Mouse (Mus musculus): ENCODE data around the gene Prkce.

Prkce gene

GRCm38 (mm10) chr17:86225488-86226186 is 58.1 kb downstream of the Prkce start:
- no peak for DNase-seq

- DNase-seq, result no peak
Measured at GRCm38 (mm10) chr17:86226198-86226597, 58.6 kb downstream of the Prkce start.

DNA sequence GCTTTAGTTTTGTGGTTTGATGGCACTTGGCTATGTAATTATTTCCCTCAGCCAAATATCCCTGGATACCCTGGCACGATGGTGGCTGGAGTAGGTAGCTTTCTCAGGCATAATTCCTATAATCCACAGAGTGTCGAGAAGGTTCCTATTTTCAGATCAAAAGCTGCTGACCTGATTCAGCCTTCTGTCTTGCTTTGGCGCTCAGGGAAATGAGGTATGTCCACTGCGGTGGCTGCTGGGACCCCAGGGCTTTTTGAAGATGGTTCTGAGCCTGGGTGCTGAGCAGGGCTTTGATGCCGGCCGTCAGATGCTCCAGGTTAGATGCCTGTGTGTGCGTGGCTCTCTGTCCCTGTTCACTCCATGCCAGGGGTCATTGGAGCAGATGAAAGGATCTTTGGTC is 59.0 kb downstream of the Prkce start:
- DNase-seq, result no peak

- DNase-seq, result no peak
Measured at GRCm38 (mm10) chr17:86227389-86227788, 59.8 kb downstream of the Prkce start.

DNA sequence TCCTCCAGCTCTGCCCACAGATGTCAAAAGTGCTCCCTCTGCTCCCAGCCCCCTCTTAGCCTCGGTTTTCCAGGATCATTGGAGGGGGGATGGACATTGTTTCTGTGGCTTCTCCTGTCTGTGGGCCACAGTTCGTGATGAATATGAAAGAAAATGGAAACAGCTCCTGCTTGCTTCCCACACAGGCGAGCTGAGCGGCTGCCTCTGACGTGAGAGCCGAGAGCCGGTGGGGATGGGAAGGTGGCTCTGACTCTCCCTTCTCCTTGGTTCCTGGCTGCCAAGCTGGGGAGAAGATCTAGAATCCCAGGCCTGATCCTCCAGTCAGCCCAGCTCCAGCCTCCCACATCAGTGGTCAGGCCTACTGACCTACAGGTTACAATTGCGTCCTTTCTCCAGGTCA is 61.3 kb downstream of the Prkce start:
- no peak for DNase-seq

GRCm38 (mm10) chr17:86230141-86230633 is 62.6 kb downstream of the Prkce start:
- DNase-seq, result no peak

GRCm38 (mm10) chr17:86231741-86232179 is 64.2 kb downstream of the Prkce start:
- DNase-seq, result peak; percentile 41

DNA sequence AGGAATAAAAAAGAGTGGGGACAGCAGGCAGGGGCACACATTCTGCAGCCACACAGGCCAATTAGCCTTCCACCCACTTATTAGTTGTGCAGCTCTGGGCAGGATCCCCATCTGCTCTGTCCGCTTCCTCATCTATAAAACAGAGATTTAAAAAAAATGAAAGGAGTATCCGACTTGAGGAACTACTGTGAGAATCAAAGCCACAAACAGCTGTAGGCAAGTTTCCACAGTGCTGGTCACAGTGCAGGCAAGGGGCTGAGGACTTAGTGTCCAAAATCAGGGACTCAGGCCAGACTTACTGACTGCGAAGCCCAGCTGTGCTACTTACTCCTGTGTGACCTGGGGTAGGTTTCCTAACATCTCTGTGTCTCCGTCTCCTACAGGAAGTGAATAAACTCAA is 64.7 kb downstream of the Prkce start:
- DNase-seq, result no peak

- no peak for DNase-seq
Measured at GRCm38 (mm10) chr17:86234587-86235150, 67.1 kb downstream of the Prkce start.

- DNase-seq, result no peak
Measured at GRCm38 (mm10) chr17:86236026-86236712, 68.6 kb downstream of the Prkce start.

- peak; percentile 60 for DNase-seq
Measured at GRCm38 (mm10) chr17:86236861-86237763, 69.5 kb downstream of the Prkce start.

DNA sequence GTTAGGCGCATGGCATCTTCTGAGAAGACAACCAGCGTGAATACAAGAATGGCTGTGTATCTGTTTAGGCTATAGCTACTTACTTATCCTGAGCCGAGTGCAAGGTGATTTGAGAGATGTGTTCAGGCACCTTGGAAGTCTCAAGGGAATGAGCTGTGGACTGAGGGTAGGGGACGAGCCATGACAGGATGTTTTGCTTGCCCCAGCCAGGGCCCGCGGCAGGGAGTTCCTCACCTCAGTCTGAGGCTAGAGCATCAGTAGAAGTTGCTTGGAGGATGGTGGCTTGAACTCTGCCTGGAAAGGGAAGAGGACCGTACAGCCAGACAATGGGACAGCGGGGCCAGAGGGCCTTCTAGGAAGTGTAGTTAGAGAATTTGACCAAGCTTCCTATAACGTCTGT is 74.7 kb downstream of the Prkce start:
- no peak for DNase-seq

- DNase-seq, result no peak
Measured at GRCm38 (mm10) chr17:86243109-86243527, 75.5 kb downstream of the Prkce start.

- no peak for DNase-seq
Measured at GRCm38 (mm10) chr17:86244397-86244796, 76.8 kb downstream of the Prkce start.

DNA sequence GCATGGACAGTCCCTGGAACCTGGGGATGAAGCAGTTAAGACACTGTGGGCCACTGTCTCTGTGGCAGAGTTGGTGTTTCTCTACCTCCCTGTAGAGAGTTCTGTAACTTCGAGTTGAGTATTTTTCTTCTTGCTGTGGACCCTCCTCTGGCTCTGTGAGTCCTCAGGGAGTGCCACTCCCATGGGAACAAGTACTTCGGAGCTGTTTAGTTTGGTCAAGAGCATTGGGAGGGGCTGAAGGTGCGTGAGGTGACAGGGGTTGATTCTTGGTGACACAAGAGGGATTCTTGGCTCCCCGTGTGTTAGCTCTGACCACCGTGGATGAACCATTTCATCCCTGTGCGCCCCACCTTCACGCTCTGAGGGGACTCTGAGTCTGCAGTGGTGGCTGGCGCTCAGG is 81.2 kb downstream of the Prkce start:
- no peak for DNase-seq

- no peak for DNase-seq
Measured at GRCm38 (mm10) chr17:86249499-86250405, 82.2 kb downstream of the Prkce start.

DNA sequence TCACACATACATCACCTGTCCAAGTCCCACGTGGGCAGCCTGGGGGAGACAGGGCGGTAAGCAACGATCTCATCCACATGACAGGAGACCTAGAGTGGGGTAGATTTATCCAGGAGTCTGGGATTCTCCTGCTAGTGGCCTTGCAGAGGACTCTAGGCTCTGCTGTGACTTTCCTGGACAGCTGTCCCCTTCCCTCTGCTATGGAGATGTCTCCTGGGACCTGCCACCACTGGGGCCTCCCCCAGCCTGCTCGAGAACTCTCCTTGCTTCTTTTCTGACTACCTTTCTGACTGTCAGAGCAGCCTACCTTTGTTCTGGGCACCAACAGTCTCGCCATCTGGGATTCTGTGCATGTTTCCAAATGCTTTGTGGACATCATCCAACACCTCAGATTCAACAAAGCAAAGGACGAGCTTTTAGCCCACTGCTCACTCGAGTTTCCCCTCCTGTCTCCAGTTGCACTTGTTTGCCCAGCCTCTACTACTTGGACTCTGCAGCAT is 82.9 kb downstream of the Prkce start:
- no peak for DNase-seq

- no peak for DNase-seq
Measured at GRCm38 (mm10) chr17:86253884-86254283, 86.3 kb downstream of the Prkce start.

GRCm38 (mm10) chr17:86254285-86254684 is 86.7 kb downstream of the Prkce start:
- DNase-seq, result no peak

DNA sequence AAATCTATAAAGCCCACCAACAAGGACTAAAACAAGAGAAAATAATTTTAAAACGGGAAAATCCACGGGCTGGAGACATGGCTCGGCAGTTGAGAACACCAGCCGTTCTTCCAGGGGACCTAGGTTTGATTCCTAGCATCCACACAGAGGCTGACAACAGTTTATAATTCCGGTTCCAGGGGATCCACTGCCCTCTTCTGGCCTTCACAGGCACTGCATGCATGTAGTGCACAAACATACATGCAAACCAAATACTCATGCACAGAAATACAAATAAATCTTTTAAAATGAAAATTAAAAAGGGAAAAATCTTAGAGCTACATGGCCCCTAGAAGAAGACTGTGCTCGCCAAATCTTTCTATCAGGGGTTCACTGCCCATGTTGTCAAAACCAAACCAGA is 87.4 kb downstream of the Prkce start:
- no peak for DNase-seq

DNA sequence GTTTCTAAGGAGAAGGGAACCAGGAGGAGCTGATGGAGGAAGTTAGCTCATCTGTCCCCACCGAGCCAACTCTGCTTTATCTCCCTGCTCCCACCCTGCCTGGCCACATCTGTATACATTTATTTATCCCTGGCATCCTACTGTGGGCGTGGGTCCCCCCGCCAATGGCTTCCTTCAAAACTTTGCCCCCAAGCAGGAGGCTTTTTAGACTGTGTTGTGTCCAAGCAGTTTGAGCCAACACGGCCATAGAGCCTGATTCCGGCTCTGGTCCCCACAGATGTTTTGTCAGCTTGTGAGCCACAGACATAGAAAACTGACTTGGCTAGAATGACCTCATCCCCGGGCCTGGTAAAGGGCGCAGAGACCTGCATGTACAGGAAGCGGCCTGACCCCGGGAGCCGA is 89.1 kb downstream of the Prkce start:
- DNase-seq, result peak; percentile 39

DNA sequence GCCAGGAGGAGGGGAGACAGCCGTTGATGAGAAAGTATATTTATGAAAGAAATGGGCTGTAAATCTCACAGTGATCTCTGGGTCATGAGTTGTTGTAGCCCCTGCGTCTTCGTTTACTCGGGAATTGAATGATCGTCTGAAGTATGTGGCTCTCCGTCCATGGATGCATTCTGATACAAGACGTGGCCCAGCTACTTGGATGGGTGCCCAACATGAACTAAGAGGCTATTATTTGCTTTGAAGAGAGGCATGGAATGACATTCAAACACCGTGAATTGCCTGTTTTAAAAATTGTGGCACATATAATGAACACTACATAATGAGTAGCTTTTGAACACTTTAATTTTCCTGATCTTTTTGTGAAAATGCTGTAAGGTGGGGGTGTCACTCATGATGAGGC is 93.5 kb downstream of the Prkce start:
- DNase-seq, result no peak
